Mouse (Mus musculus): ENCODE results near the gene Slain2. TPM values are rescaled to one million over a fixed set of nuclear protein-coding genes. Genes with fewer than 3 reads are reported as not detected.

Gene Slain2
- polyA plus RNA-seq, 1 experiment from 2014 or later = 17.4 TPM

DNA sequence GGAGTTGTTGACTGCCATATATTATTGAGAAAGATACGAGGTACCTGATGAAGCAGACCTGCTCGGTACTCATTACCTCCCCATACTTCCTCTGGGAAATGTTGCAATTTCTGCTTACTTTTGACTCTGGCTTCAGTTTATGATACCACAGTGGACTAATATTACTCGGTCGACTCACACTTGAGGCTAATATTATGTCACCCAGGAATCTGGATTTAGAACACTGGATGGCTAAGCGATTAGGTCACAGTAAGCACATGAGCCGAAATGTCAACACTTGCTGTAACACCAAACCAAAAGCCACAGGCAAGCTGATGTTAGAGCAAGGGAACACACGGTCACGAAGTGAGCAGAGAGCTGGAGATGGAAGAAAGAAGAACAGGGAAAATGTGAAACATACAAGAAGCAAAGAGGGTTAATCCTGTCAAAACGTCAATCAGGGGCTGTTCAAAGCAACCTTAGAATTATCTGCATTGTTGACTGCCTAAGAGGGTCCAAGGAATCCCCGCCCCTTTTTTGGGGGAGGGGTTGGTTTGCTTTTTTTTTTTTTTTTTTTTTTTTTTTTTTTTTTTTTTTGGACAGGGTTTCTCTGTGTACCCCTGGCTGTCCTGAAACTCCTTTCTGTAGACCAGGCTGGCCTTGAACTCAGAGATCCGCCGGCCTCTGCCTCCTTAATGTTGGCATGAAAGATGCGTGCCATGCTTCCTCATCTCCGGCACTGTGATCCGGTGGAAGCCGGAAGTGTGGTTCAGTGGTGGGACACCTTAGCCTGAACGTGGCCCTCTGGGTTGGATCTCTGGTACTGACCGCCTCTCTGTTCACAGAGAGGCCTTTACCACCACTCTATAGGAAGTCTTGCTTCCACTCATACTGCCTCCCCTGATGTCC lies 9.0 kb upstream of the Slain2 start:
- H3K4me1 ChIP-seq (replicated peaks) = no peaks in the 10 kb centered on the region
- H3K4me2 ChIP-seq = no peak overlapping the region
- H3K9ac ChIP-seq = no peak overlapping the region
- no peak overlapping the region for H3K4me3 ChIP-seq
- no peak for ATAC-seq (ENCODE audit: low read depth)
- H3K9me3 ChIP-seq = no peaks in the 10 kb centered on the region
- H3K27ac ChIP-seq (replicated peaks) = no peak overlapping the region
- no peaks in the 10 kb centered on the region for H3K36me3 ChIP-seq
- no peaks in the 10 kb centered on the region for H3K27me3 ChIP-seq
- 86% methylated on average over 18 of the region's 18 CpGs for WGBS

DNA sequence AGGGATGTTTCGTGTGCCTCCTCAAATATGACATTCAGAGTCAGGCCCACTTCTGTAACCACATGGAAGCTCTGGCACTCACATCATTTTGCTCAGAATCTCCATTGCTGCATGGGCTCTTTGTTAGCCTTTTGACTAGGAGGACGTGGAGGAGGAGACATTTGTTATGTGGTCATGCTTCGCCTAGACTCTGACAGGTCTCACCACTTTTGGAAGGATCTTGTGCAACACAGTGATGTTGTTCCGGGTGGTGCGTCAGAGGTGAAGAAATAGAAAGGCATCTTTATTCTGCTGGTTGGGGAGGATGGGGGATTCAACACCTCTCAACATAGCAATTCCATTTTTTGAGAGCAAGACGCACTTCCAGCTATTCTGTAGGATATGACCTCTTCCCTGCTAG lies 6.7 kb upstream of the Slain2 start:
- H3K4me2 ChIP-seq = no peak overlapping the region
- WGBS = 85% methylated on average over 6 of the region's 6 CpGs
- no peaks in the 10 kb centered on the region for H3K4me1 ChIP-seq (replicated peaks)
- H3K4me3 ChIP-seq = no peak overlapping the region
- no peaks in the 10 kb centered on the region for H3K27me3 ChIP-seq
- H3K9ac ChIP-seq = no peak overlapping the region
- no peaks in the 10 kb centered on the region for H3K9me3 ChIP-seq
- H3K36me3 ChIP-seq = no peaks in the 10 kb centered on the region
- H3K27ac ChIP-seq (replicated peaks) = no peak overlapping the region
- ATAC-seq (ENCODE audit: low read depth) = no peak

DNA sequence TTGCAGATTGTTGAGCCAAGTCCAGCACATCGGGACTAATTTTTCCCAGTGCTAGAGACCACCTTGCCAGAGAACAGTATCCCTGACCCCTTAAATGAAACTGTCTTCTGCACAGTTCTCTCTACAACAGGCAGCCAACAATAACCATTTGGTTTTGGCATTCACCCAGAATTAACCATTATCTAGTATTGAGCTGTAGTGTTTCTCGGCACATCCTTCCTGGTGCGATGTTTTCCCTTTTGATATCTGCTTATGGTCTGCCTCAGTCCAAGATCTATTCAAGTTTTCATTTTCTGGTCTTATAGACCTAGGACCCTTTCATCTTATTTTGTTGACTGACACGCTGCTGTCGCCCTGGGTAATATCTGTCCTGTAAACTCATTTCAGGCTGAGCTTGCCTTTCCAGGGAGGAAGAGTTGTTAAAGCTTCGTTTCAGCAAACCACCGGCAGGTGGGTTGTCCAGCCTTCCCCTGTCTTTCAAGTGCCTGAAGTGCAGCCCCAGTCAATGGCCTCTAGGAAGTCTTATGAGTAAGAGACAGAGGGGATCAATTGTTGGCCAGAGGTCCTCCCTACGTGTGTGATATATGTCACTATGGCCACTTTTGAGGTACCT lies 5.7 kb upstream of the Slain2 start:
- Histone ChIP-seq H3K9ac (no peak overlapping the region), H3K36me3 (no peaks in the 10 kb centered on the region), H3K9me3 (no peaks in the 10 kb centered on the region), H3K27me3 (no peaks in the 10 kb centered on the region), H3K27ac (replicated peaks) (no peak overlapping the region), H3K4me1 (replicated peaks) (peaks cover 7% of the 10 kb centered on the region), H3K4me3 (no peak overlapping the region), H3K4me2 (no peak overlapping the region)
- no peak for ATAC-seq (ENCODE audit: low read depth)
- WGBS = 80% methylated on average over 8 of the region's 8 CpGs

DNA sequence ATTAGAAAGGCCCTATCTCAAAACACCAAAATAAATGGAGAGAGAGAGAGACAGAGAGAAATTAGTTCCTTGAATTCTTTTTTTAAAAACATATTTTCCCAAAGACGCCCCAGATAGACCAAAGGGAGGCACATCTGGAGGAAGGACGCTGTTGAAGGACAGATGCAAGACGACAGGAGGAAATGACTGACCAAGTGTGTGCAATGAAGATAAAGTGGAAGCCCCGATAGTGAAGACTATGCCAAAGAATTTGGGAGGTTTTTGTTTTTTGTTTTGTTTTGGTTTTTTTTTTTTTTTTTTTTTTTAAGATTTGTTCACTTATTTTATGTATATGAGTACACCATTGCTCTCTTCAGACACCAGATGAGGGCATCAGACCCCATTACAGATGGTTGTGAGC lies 4.7 kb upstream of the Slain2 start:
- WGBS = 92% methylated on average over 4 of the region's 4 CpGs
- peaks cover 7% of the 10 kb centered on the region for H3K4me1 ChIP-seq (replicated peaks)
- H3K9ac ChIP-seq = no peak overlapping the region
- no peak for ATAC-seq (ENCODE audit: low read depth)
- no peak overlapping the region for H3K27ac ChIP-seq (replicated peaks)
- no peak overlapping the region for H3K4me2 ChIP-seq
- no peak overlapping the region for H3K4me3 ChIP-seq
- no peaks in the 10 kb centered on the region for H3K9me3 ChIP-seq
- H3K36me3 ChIP-seq = no peaks in the 10 kb centered on the region
- H3K27me3 ChIP-seq = no peaks in the 10 kb centered on the region

DNA sequence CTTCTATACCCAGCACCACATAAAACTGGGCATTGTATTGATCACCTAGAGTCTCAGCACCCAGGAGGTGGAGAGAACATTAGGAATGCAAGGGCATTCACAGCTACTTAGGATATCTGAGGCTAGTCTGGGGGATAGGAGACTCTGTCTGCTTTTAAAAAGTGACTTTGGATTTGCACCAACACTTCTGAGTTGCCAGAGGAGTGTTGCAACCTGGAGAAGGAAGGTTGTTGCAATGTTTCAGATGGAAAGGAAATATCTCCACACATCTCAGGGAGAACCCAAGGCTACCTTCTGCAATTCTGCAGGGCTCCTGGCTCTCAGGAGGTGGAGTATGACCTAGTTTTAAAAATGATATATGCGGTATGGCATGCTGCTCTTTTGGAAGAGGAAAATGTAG lies 3.7 kb upstream of the Slain2 start:
- Histone ChIP-seq H3K27me3 (no peaks in the 10 kb centered on the region), H3K9ac (no peak overlapping the region), H3K4me1 (replicated peaks) (peaks cover 7% of the 10 kb centered on the region), H3K4me3 (no peak overlapping the region), H3K9me3 (no peaks in the 10 kb centered on the region), H3K36me3 (no peaks in the 10 kb centered on the region), H3K27ac (replicated peaks) (no peak overlapping the region), H3K4me2 (no peak overlapping the region)
- WGBS = 95% methylated on average over 1 of the region's 1 CpGs
- no peak for ATAC-seq (ENCODE audit: low read depth)

DNA sequence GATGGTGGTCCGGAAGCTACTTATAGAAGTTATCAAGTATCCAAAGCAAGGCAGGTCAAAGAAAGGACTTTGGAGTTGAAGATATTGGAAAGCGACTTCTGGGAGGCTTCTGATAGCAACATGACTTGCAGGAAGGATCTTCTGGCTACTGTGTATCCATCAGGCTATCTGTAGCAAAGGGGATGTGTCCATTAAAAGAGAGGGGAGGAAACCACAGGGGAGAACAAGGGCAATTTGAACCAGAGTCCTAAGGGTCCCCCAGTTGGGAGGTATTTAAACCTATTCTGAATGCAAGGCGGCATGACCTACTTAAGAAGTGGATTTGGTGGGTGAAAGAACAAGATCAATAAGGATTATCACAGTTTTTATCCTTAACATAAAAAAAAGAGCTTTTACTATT lies 2.8 kb upstream of the Slain2 start:
- Histone ChIP-seq H3K36me3 (no peaks in the 10 kb centered on the region), H3K27ac (replicated peaks) (no peak overlapping the region), H3K4me2 (no peak overlapping the region), H3K9ac (no peak overlapping the region), H3K9me3 (no peaks in the 10 kb centered on the region), H3K4me3 (no peak overlapping the region), H3K4me1 (replicated peaks) (peaks cover 16% of the 10 kb centered on the region), H3K27me3 (no peaks in the 10 kb centered on the region)
- ATAC-seq (ENCODE audit: low read depth) = no peak
- 87% methylated on average over 3 of the region's 3 CpGs for WGBS

DNA sequence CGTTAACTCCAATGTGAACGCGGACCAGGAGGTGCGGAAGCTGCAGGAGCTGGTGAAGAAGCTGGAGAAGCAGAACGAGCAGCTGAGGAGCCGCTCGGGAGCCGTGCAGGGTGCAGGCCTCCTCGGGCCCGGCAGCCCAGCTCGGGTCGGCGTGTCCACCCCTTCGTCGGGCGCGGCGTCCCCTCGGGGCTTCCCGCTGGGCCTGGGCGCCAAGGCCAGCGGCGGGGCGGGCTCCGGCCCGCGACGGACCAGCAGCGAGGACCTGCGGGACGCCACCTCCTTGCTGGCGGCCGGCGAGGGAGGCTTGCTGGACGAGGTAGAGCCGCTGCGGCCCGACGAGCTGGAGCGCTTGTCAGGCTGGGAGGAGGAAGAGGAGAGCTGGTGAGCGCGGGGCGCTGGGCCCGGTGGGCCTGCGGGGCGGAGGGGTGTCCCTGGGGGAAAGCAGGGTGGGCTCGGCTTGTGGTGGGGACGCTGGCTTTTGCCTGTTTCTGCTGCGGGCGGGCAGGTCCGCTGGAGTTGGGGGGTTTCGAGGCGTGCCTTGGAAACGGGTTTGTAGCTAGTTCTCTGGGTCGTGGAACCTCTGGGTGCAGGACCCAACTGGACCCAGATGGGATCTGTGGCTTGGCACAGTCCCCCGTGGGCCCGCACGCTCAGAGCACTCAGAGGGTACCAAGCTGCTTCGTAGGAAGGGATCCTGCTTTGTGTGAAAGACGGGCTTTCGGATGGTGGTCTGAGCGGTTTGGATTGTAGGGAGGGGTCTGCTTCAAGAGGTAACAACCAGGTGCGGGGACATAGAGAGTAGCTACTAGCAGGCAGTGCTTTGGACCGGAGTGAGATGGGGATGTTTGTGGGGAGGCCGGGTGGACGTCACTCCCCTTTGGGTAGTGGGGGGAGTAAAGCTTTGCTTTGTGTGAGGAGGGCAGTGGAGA lies 793 bp downstream of the Slain2 start:
- peak overlapping the region; percentile 99 for H3K27ac ChIP-seq (replicated peaks)
- H3K9ac ChIP-seq = peak overlapping the region; percentile 100
- peak; percentile 66 for ATAC-seq (ENCODE audit: low read depth)
- no peaks in the 10 kb centered on the region for H3K27me3 ChIP-seq
- H3K9me3 ChIP-seq = no peaks in the 10 kb centered on the region
- peak overlapping the region; percentile 99 for H3K4me3 ChIP-seq
- H3K4me1 ChIP-seq (replicated peaks) = peaks cover 36% of the 10 kb centered on the region
- H3K36me3 ChIP-seq = no peaks in the 10 kb centered on the region
- peak overlapping the region; percentile 82 for H3K4me2 ChIP-seq
- WGBS = under 1% methylated on average over 66 of the region's 66 CpGs

DNA sequence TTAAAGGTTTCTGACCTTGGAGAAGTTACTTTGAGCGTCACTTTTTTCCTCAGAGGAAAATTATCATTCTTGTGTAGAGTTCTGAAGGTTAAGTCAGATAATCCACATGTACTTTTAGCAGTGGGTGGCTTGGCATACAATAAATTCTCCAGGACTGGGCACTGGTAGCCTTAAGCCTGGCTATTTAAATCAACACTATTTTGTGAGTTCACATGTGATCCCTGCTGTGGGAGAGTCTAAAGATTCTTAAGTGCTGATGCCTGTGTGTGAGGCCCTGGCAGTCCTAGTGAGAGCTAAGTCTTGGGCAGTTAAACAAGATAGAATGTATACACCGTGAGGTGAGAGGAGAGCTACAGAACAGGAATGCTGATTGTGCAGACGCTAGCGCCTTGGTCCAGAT lies 1.9 kb downstream of the Slain2 start:
- no peaks in the 10 kb centered on the region for H3K9me3 ChIP-seq
- H3K27me3 ChIP-seq = no peaks in the 10 kb centered on the region
- H3K9ac ChIP-seq = peak overlapping the region; percentile 100
- peaks cover 42% of the 10 kb centered on the region for H3K4me1 ChIP-seq (replicated peaks)
- no peak for ATAC-seq (ENCODE audit: low read depth)
- H3K4me3 ChIP-seq = peak overlapping the region; percentile 99
- no peaks in the 10 kb centered on the region for H3K36me3 ChIP-seq
- peak overlapping the region; percentile 82 for H3K4me2 ChIP-seq
- peak overlapping the region; percentile 99; the same call in 1 of the 2 replicates for H3K27ac ChIP-seq (replicated peaks)
- WGBS = 41% methylated on average over 4 of the region's 4 CpGs

DNA sequence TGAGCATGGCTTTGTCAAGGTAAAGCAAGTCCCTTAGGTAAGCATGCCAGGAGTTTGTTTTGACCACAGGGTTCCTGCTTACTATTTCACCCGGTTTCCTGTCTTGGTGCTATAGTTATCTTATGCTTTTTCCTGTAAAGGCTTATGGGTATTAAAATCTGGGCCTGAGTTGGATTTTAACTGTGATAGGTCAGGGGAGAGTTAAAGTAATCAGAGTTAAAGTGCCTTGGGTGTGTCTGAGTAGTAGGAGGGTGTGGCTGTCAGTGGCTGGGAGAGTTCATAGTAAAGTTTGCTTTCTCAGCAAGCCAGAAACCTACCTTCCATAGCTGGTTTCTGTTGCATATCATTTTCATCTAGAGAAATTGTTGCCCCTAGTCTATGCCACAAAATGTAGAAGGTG lies 2.7 kb downstream of the Slain2 start:
- Histone ChIP-seq H3K36me3 (no peaks in the 10 kb centered on the region), H3K27ac (replicated peaks) (no peak overlapping the region), H3K4me1 (replicated peaks) (peaks cover 42% of the 10 kb centered on the region), H3K4me2 (peak overlapping the region; percentile 82), H3K4me3 (peak overlapping the region; percentile 99), H3K9me3 (no peaks in the 10 kb centered on the region), H3K27me3 (no peaks in the 10 kb centered on the region), H3K9ac (peak overlapping the region; percentile 100; the same call in 1 of the 2 replicates)
- ATAC-seq (ENCODE audit: low read depth) = no peak
- WGBS = 63% methylated on average over 1 of the region's 1 CpGs

DNA sequence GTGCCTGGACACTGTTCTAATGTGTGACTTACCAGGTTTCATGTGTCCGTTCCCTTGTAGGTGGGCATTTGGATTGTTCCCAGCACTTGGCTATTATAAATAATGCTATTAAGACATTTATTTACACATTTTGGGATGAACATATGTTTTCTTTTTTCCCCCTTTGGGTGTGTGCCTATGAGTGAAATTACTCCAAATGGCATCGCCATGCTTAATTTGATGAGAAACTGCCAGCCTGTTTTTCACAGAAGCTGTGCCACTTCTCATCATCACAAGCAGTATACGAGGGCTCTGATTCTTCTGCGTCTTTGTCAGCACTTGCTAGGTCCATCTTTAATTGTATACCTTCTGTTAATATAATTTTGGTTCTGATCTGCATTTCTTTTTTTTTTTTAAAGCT lies 6.3 kb downstream of the Slain2 start:
- H3K27me3 ChIP-seq = no peaks in the 10 kb centered on the region
- H3K9ac ChIP-seq = no peak overlapping the region
- peaks cover 48% of the 10 kb centered on the region for H3K4me1 ChIP-seq (replicated peaks)
- H3K4me2 ChIP-seq = no peak overlapping the region
- no peak overlapping the region for H3K27ac ChIP-seq (replicated peaks)
- 88% methylated on average over 4 of the region's 4 CpGs for WGBS
- no peak for ATAC-seq (ENCODE audit: low read depth)
- H3K4me3 ChIP-seq = no peak overlapping the region
- H3K9me3 ChIP-seq = no peaks in the 10 kb centered on the region
- no peaks in the 10 kb centered on the region for H3K36me3 ChIP-seq

DNA sequence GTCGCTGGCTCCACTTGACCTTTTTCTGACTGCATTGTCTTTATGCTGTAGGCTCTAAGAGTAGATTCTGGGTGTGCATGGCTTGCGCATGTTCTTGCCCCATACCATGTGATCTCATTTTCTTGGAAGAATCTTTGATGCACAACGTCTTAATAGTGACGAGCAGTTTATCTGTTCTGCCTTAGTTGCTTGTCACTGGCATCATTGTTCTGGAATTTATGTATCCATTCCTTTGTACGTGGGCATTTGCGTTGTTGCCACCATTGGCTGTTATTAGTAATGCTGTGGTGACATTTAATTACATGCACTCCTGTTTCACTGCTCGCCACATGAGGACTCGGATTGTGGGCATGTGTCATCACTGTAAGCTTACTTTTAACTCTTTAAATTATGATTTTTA lies 7.1 kb downstream of the Slain2 start:
- Histone ChIP-seq H3K27me3 (no peaks in the 10 kb centered on the region), H3K9ac (no peak overlapping the region), H3K4me3 (no peak overlapping the region), H3K4me1 (replicated peaks) (peaks cover 43% of the 10 kb centered on the region), H3K9me3 (no peaks in the 10 kb centered on the region), H3K36me3 (no peaks in the 10 kb centered on the region), H3K4me2 (no peak overlapping the region), H3K27ac (replicated peaks) (no peak overlapping the region)
- no peak for ATAC-seq (ENCODE audit: low read depth)
- 68% methylated on average over 8 of the region's 8 CpGs for WGBS

DNA sequence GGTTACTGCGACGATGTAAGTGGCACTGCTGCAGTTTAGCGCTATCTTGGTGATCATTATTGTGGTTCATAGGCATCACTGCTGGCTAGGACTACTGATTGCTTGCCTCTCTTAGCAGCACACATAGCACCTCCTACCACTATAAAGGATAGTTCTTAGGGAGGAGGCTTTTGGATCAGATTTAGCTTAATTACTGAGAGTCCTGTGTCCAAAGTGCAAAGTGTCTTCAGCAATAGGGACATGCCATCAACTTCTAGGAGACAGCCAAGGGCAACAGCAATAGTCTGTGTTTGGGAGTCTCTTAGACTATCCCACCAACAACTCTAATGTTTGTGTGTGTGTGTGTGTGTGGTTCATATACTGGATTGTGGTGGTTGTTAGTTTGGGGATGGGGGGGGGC lies 8.7 kb downstream of the Slain2 start:
- no peak overlapping the region for H3K4me2 ChIP-seq
- WGBS = 92% methylated on average over 3 of the region's 3 CpGs
- no peaks in the 10 kb centered on the region for H3K36me3 ChIP-seq
- no peak overlapping the region for H3K27ac ChIP-seq (replicated peaks)
- no peak overlapping the region for H3K4me3 ChIP-seq
- H3K27me3 ChIP-seq = no peaks in the 10 kb centered on the region
- peaks cover 33% of the 10 kb centered on the region for H3K4me1 ChIP-seq (replicated peaks)
- ATAC-seq (ENCODE audit: low read depth) = no peak
- H3K9ac ChIP-seq = no peak overlapping the region
- H3K9me3 ChIP-seq = no peaks in the 10 kb centered on the region

Data from neural tube, embryonic 13.5 days (tissue).